In genomic region chr17:49820203-49820602, GRCm38 (mm10) we compare ENCODE assay signal across 19 mouse cellular contexts.
DNase-seq lines count a peak whose midpoint lies in the region.
"Had no signal": no experiment of that assay in that cellular context is flagged by ENCODE, and none has a peak within 500 bp of the region (broad histone marks: within the 10 kb centered on the region; RNA-seq: fewer than 3 reads in every experiment).

No protein-coding gene starts in this region.

- DNase-seq in frontal cortex, adult 2 months (ENCODE audit: extremely low spot score in 1 of 2, low spot score in 1 of 2), result peak; percentile 24 to 70
- no peak for DNase-seq in frontal cortex, postnatal 10 days (ENCODE audit: low spot score in 2 of 2)
- peak; percentile 74 for DNase-seq in right cerebral cortex, adult 18-20 months
- DNase-seq in right cerebral cortex, postnatal 4 days, result no peak
- peak; percentile 26 to 66 for DNase-seq in frontal cortex, postnatal 36 days (ENCODE audit: low spot score in 2 of 2)
- DNase-seq in telencephalon, adult 2 months (ENCODE audit: low read depth, low spot score), result peak; percentile 69
- DNase-seq in kidney, postnatal 10 days, result no peak
- DNase-seq: adrenal gland, adult 8-10 months; cerebellum, adult 11-12 months; cerebellum, adult 9-11 months; gastrocnemius, postnatal 25 days; heart, adult 18-20 months; kidney, adult 9 months; kidney, postnatal 14 days; layer of hippocampus, adult 9-11 months; liver, postnatal 0 days; lung, postnatal 36 days; thymus, adult 18-20 months; thymus, postnatal 25 days had no signal

Comparison
In these comparisons a context has a peak if more than half of its experiments do, and no peak if none do; other contexts are left out.
1. DNase-seq: peak in frontal cortex, adult 2 months (2 of 2), right cerebral cortex, adult 18-20 months (single experiment), frontal cortex, postnatal 36 days (2 of 2) and telencephalon, adult 2 months (single experiment); none in frontal cortex, postnatal 10 days (0 of 2), right cerebral cortex, postnatal 4 days (single experiment) and kidney, postnatal 10 days (single experiment).